Mouse (Mus musculus): ENCODE results near the gene Gm4894. TPM values are rescaled to one million over a fixed set of nuclear protein-coding genes. Genes with fewer than 3 reads are reported as not detected.
A peak's percentile ranks its signal among the peaks of the same experiment; 100 is the strongest.

Gene Gm4894
- polyA plus RNA-seq (2014; fragmentation: Nextera tagmentation; extraction: Ambion mirVana) = not detected in 2 replicates

DNA sequence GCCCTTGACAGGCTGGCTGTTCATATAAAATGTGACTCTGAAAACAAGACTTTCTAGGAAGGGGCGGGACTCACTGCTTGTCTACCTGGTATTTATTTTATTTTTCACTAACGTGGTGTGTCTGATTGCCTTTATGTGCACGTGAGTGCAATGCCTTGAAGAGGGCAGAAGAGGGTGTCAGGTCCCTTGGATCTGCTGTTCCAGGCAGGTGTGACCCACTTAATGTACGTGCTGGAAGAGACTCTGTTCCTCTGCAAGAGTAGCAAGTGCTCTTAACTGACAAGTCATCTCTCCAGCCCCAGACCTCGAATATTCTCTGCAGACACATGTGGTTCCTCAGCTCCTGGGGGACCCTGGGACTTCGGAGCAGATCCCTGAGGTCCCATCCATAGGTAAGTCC is at the start of gene Gm4894:
Gene Gm4894, plus strand, starts transcription at position 301 of the 400 bp plus-strand sequence.
- Histone ChIP-seq H3K9ac (no peak within 1 kb of the TSS), H3K27ac (no peak within 1 kb of the TSS), H3K4me2 (replicated peaks) (no peak within 1 kb of the TSS), H3K4me1 (replicated peaks; ENCODE audit: control insufficient read depth, insufficient read depth, low read length) (no peaks in the 10 kb centered on the region), H3K36me3 (replicated peaks; ENCODE audit: control insufficient read depth, insufficient read depth) (no peaks in the 10 kb centered on the region), H3K9me3 (ENCODE audit: control insufficient read depth, low read length) (no peaks in the 10 kb centered on the region), H3K27me3 (ENCODE audit: control insufficient read depth, insufficient read depth, low read length) (no peaks in the 10 kb centered on the region), H3K4me3 (replicated peaks; ENCODE audit: low read length) (no peak within 1 kb of the TSS)
- ATAC-seq (ENCODE audit: low FRiP score) = no peak
- 79% methylated on average over 6 of the region's 6 CpGs for WGBS
- no peak for DNase-seq (ENCODE audit: low spot score)

DNA sequence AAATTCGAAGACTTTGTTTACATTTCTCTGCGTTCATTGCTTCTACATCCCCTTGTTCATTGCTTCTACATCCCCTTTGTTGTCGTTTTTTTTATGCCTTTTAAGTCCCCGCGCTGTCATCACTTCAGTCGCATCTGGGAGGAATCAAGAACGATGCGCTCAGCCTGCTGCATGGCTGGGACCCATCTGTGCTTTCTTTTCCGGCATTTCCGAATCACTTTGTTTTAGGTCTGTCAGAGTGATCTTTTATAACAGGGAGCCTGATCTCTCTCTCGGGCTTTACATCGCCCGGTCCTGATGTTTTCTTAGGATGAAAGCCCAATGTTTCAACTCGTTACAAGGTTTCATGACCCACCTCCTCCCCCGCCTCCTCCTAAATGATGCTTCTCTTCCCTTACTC is 44.0 kb upstream of the Gm4894 start:
- no peaks in the 10 kb centered on the region for H3K27me3 ChIP-seq (ENCODE audit: control insufficient read depth, insufficient read depth, low read length)
- H3K27ac ChIP-seq = peak overlapping the region; percentile 54; the same call in 1 of the 2 replicates
- peaks cover 23% of the 10 kb centered on the region for H3K4me1 ChIP-seq (replicated peaks; ENCODE audit: control insufficient read depth, insufficient read depth, low read length)
- H3K4me2 ChIP-seq (replicated peaks) = peak overlapping the region; percentile 37
- ATAC-seq (ENCODE audit: low FRiP score) (no peak), DNase-seq (ENCODE audit: low spot score) (peak; percentile 45)
- no peak overlapping the region; the same call in 1 of the 2 replicates for H3K9ac ChIP-seq
- H3K9me3 ChIP-seq (ENCODE audit: control insufficient read depth, low read length) = no peaks in the 10 kb centered on the region
- no peaks in the 10 kb centered on the region for H3K36me3 ChIP-seq (replicated peaks; ENCODE audit: control insufficient read depth, insufficient read depth)
- no peak overlapping the region for H3K4me3 ChIP-seq (replicated peaks; ENCODE audit: low read length)
- WGBS = 32% methylated on average over 15 of the region's 15 CpGs

DNA sequence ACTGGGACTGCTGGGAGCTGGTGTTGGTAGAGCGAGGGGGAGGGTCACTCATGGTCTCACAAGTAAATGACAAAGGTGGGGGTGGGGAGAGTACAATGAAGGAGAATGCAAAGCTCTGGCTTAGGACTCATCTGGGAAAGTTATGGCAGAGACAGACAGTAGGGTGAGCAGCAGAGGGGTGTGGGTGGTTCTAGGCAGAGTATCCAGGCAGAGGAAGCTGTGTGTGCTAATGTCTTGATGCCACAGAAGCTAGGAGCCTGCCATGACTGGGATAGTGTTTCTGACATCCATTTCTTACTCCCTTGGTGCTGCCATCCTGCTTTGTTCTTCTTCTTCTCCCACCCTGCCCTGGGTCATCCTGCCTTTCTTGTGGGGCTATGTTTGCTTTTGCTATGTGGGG is 38.8 kb upstream of the Gm4894 start:
- no peaks in the 10 kb centered on the region for H3K36me3 ChIP-seq (replicated peaks; ENCODE audit: control insufficient read depth, insufficient read depth)
- DNase-seq (ENCODE audit: low spot score) (no peak), ATAC-seq (ENCODE audit: low FRiP score) (no peak)
- no peak overlapping the region for H3K9ac ChIP-seq
- 79% methylated on average over 1 of the region's 1 CpGs for WGBS
- H3K27ac ChIP-seq = no peak overlapping the region
- peaks cover 17% of the 10 kb centered on the region for H3K4me1 ChIP-seq (replicated peaks; ENCODE audit: control insufficient read depth, insufficient read depth, low read length)
- no peaks in the 10 kb centered on the region for H3K9me3 ChIP-seq (ENCODE audit: control insufficient read depth, low read length)
- no peak overlapping the region for H3K4me2 ChIP-seq (replicated peaks)
- no peaks in the 10 kb centered on the region for H3K27me3 ChIP-seq (ENCODE audit: control insufficient read depth, insufficient read depth, low read length)
- no peak overlapping the region for H3K4me3 ChIP-seq (replicated peaks; ENCODE audit: low read length)

DNA sequence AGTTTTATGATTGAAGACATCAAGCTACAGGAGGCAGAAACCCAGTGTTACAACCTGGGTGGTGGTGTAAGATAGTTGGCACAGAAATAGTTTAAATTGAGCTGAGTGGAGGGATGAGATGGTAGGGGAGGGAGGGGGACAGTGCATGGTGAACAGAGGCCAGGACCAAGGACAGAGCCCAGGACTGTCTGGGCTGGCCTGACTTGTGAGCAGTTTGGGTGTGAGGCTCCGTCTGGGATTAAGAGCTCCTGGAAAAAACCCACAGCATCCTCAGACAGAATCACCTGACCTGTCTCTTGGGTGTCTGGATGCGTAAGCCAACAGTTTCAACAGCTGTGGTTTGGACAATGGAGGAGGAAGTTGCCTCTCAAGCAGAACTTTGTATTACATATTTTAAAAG is 35.6 kb upstream of the Gm4894 start:
- Histone ChIP-seq H3K4me1 (replicated peaks; ENCODE audit: control insufficient read depth, insufficient read depth, low read length) (peaks cover 38% of the 10 kb centered on the region), H3K9ac (no peak overlapping the region), H3K4me3 (replicated peaks; ENCODE audit: low read length) (no peak overlapping the region), H3K36me3 (replicated peaks; ENCODE audit: control insufficient read depth, insufficient read depth) (no peaks in the 10 kb centered on the region), H3K9me3 (ENCODE audit: control insufficient read depth, low read length) (no peaks in the 10 kb centered on the region), H3K4me2 (replicated peaks) (no peak overlapping the region), H3K27me3 (ENCODE audit: control insufficient read depth, insufficient read depth, low read length) (no peaks in the 10 kb centered on the region), H3K27ac (no peak overlapping the region)
- no peak for DNase-seq (ENCODE audit: low spot score)
- WGBS = 47% methylated on average over 2 of the region's 2 CpGs
- ATAC-seq (ENCODE audit: low FRiP score) = no peak

DNA sequence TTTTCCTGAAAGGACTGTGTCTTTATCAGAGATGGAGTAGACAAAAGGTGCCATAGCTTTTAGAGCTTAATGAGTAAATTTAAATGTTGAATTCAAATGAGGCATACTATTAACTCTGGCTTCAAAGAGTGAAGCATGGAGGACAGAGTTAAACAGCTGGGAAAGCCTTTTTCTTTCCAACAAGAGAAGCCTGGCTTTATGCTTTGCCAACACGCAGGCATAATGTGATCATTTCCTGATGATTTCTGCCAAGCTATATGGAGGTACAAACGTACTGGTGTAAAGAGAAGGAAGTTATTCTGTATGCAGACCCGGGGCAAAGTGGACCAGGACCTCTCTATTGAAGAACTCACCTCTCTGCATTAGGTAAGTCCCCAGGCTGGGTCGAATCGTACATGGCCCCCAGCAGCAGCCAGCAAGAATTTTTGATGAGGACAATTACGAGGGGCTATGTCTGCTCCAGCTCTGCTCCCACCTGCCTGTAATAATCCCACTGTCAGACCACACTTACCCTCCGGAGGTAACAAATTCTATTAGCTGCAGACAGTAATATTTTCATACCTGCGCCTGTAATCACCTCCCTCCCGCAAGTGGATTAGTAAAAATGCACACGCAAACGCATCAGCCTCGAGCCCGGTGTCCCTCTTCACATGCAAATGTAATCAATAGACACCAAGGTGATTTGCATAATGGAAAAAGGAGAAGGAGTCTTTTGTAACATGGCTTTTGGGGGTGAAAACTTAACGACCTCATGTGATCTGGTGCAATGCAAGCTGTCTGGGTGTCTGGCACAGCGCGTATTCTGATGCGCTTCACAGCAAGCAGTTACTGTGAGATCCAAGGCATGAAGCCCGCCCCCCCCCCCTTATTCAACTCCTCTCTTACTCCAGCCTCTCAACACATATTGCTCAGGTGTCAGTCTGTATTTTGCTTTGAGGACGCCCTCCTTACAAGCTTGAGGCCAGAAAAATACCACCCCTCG is 32.4 kb upstream of the Gm4894 start:
- H3K27me3 ChIP-seq (ENCODE audit: control insufficient read depth, insufficient read depth, low read length) = no peaks in the 10 kb centered on the region
- DNase-seq (ENCODE audit: low spot score) (peak; percentile 44), ATAC-seq (ENCODE audit: low FRiP score) (peak; percentile 65; the same call in 1 of the 2 replicates)
- peaks cover 27% of the 10 kb centered on the region for H3K4me1 ChIP-seq (replicated peaks; ENCODE audit: control insufficient read depth, insufficient read depth, low read length)
- H3K9me3 ChIP-seq (ENCODE audit: control insufficient read depth, low read length) = no peaks in the 10 kb centered on the region
- no peaks in the 10 kb centered on the region for H3K36me3 ChIP-seq (replicated peaks; ENCODE audit: control insufficient read depth, insufficient read depth)
- 35% methylated on average over 20 of the region's 20 CpGs for WGBS
- H3K4me3 ChIP-seq (replicated peaks; ENCODE audit: low read length) = no peak overlapping the region
- H3K27ac ChIP-seq = peak overlapping the region; percentile 76
- peak overlapping the region; percentile 35 for H3K9ac ChIP-seq
- H3K4me2 ChIP-seq (replicated peaks) = 0 out of 2 replicates have a peak overlapping the region, but pooled peaks have one; percentile 8

DNA sequence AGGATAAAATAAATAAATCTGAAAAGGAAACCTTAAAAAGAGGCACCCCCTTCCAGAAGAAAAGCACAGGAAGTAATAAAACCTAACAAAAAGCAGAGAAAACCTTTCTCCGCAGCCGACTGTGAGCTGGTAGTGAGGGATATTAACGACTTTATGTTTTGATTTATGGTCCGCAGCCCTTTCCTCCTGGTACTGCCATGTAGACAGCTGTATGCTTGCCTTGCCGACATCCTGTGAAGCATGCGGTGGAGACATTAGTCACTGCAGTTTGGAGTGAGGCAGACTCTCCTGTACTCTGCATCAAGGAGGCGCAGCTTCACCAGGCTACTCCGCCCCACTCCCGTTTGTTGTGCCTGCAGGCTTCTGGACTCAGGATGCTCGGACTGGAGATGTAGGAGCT is 25.8 kb upstream of the Gm4894 start:
- Histone ChIP-seq H3K27me3 (ENCODE audit: control insufficient read depth, insufficient read depth, low read length) (no peaks in the 10 kb centered on the region), H3K9me3 (ENCODE audit: control insufficient read depth, low read length) (no peaks in the 10 kb centered on the region), H3K36me3 (replicated peaks; ENCODE audit: control insufficient read depth, insufficient read depth) (no peaks in the 10 kb centered on the region), H3K4me2 (replicated peaks) (no peak overlapping the region), H3K4me1 (replicated peaks; ENCODE audit: control insufficient read depth, insufficient read depth, low read length) (no peaks in the 10 kb centered on the region), H3K4me3 (replicated peaks; ENCODE audit: low read length) (no peak overlapping the region), H3K27ac (no peak overlapping the region), H3K9ac (no peak overlapping the region)
- WGBS = 73% methylated on average over 10 of the region's 10 CpGs
- DNase-seq (ENCODE audit: low spot score) = no peak
- ATAC-seq (ENCODE audit: low FRiP score) = no peak

DNA sequence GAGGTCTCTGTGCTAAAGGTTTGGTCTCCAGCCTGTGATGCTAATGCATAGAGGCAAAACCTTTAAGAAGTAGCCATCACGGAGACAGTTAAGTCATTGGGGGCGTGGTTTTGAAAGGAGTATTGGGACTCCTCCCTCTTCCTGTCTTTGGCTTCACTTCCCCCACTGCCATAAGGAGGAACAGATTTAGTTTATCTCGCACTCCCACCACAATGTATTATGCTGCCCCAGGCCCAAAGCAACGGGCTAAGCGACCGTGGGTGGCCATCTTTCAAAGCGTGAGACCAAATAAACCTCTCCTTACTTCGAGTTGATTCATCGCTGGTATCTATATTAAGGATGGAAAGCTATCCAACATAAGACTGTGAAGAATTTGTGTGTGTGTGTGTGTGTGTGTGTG is 22.9 kb upstream of the Gm4894 start:
- DNase-seq (ENCODE audit: low spot score) (no peak), ATAC-seq (ENCODE audit: low FRiP score) (no peak)
- WGBS = 85% methylated on average over 9 of the region's 9 CpGs

DNA sequence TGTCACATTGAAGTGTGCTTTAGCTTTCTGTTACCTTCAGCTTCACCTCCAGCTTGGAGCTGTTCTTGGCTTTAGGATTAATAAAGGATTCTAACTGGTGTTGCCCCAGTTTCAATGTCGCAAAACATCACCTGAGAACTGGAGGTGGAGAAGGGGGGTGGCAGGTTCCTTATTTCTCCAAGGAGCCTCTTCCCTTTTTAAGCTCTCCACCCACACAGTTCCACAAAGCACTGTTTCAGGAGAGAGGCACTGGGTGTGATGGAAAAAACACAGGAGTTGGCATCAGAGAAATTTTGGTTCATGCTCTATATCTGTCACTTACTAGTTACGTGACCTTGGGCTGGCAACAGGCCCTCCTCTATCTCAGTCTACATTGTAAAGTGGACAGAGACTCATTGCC is 21.3 kb upstream of the Gm4894 start:
- ATAC-seq (ENCODE audit: low FRiP score) (no peak), DNase-seq (ENCODE audit: low spot score) (no peak)
- H3K36me3 ChIP-seq (replicated peaks; ENCODE audit: control insufficient read depth, insufficient read depth) = no peaks in the 10 kb centered on the region
- 89% methylated on average over 2 of the region's 2 CpGs for WGBS
- no peak overlapping the region for H3K27ac ChIP-seq
- H3K4me2 ChIP-seq (replicated peaks) = no peak overlapping the region
- H3K4me1 ChIP-seq (replicated peaks; ENCODE audit: control insufficient read depth, insufficient read depth, low read length) = no peaks in the 10 kb centered on the region
- H3K27me3 ChIP-seq (ENCODE audit: control insufficient read depth, insufficient read depth, low read length) = no peaks in the 10 kb centered on the region
- H3K9ac ChIP-seq = no peak overlapping the region
- H3K9me3 ChIP-seq (ENCODE audit: control insufficient read depth, low read length) = no peaks in the 10 kb centered on the region
- H3K4me3 ChIP-seq (replicated peaks; ENCODE audit: low read length) = no peak overlapping the region

More for the DNA sequence above, 22.9 kb upstream of the Gm4894 start:
- Histone ChIP-seq H3K4me2 (replicated peaks) (no peak overlapping the region), H3K36me3 (replicated peaks; ENCODE audit: control insufficient read depth, insufficient read depth) (no peaks in the 10 kb centered on the region), H3K4me1 (replicated peaks; ENCODE audit: control insufficient read depth, insufficient read depth, low read length) (no peaks in the 10 kb centered on the region), H3K27ac (no peak overlapping the region), H3K9me3 (ENCODE audit: control insufficient read depth, low read length) (no peaks in the 10 kb centered on the region), H3K27me3 (ENCODE audit: control insufficient read depth, insufficient read depth, low read length) (no peaks in the 10 kb centered on the region), H3K4me3 (replicated peaks; ENCODE audit: low read length) (no peak overlapping the region), H3K9ac (no peak overlapping the region)

DNA sequence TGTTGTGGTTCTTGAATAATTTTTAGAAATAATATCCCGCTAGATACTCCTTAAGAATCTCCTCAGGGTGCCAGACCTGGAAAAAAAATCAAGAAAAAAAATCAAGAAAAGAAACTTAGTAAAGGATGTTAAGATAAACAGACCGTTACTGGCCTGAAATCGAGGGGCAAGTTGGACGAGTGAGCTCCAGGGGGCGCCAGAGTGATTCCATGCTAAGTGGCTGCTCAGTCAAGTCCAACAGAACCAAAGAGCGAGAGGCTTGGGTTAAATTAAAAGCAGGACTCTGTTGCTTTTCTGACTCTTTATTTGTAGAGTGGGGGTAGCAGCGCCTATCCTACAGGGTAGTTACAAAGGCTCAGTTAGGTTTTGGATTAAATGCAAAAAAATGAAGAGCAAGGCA is 3.5 kb upstream of the Gm4894 start:
- Histone ChIP-seq H3K27ac (no peak overlapping the region), H3K36me3 (replicated peaks; ENCODE audit: control insufficient read depth, insufficient read depth) (no peaks in the 10 kb centered on the region), H3K9ac (no peak overlapping the region), H3K4me2 (replicated peaks) (no peak overlapping the region), H3K4me1 (replicated peaks; ENCODE audit: control insufficient read depth, insufficient read depth, low read length) (peaks cover 4% of the 10 kb centered on the region; the same call in 1 of the 2 replicates), H3K4me3 (replicated peaks; ENCODE audit: low read length) (no peak overlapping the region), H3K27me3 (ENCODE audit: control insufficient read depth, insufficient read depth, low read length) (no peaks in the 10 kb centered on the region), H3K9me3 (ENCODE audit: control insufficient read depth, low read length) (no peaks in the 10 kb centered on the region)
- DNase-seq (ENCODE audit: low spot score) (peak; percentile 65), ATAC-seq (ENCODE audit: low FRiP score) (no peak)
- WGBS = 37% methylated on average over 7 of the region's 7 CpGs
